Mouse (Mus musculus): Measurements from ENCODE around the gene Lgals3.
A peak's percentile ranks its signal among the peaks of the same experiment; 100 is the strongest.
"Not testable (repeated sequence)": the region's sequence is repeated elsewhere in the genome, so short reads cannot be mapped to it uniquely, and the experiment has no call there.

Gene Lgals3

GRCm38 (mm10) chr14:47367461-47367860 lies at the start of gene Lgals3:
Gene Lgals3 (plus strand): TSS chr14:47367751.
- no peak for DNase-seq (ENCODE audit: extremely low read depth, insufficient read length, low spot score)

GRCm38 (mm10) chr14:47319362-47319761 lies 48.2 kb upstream of the Lgals3 start:
- no peak for DNase-seq (ENCODE audit: extremely low read depth, insufficient read length, low spot score)

GRCm38 (mm10) chr14:47321581-47321980 lies 46.0 kb upstream of the Lgals3 start:
- not testable (repeated sequence) for DNase-seq (ENCODE audit: extremely low read depth, insufficient read length, low spot score)

- DNase-seq (ENCODE audit: extremely low read depth, insufficient read length, low spot score) = no peak
Observed at GRCm38 (mm10) chr14:47325965-47326761, 41.4 kb upstream of the Lgals3 start.

GRCm38 (mm10) chr14:47327347-47327746 lies 40.2 kb upstream of the Lgals3 start:
- peak; percentile 41 for DNase-seq (ENCODE audit: extremely low read depth, insufficient read length, low spot score)

- DNase-seq (ENCODE audit: extremely low read depth, insufficient read length, low spot score) = no peak
Observed at GRCm38 (mm10) chr14:47331920-47332319, 35.6 kb upstream of the Lgals3 start.

- no peak for DNase-seq (ENCODE audit: extremely low read depth, insufficient read length, low spot score)
Observed at GRCm38 (mm10) chr14:47334819-47335218, 32.7 kb upstream of the Lgals3 start.

GRCm38 (mm10) chr14:47335300-47335699 lies 32.3 kb upstream of the Lgals3 start:
- DNase-seq (ENCODE audit: extremely low read depth, insufficient read length, low spot score) = no peak

GRCm38 (mm10) chr14:47340231-47340925 lies 27.2 kb upstream of the Lgals3 start:
- DNase-seq (ENCODE audit: extremely low read depth, insufficient read length, low spot score) = no peak

GRCm38 (mm10) chr14:47341811-47342291 lies 25.7 kb upstream of the Lgals3 start:
- no peak for DNase-seq (ENCODE audit: extremely low read depth, insufficient read length, low spot score)

GRCm38 (mm10) chr14:47346715-47347114 lies 20.8 kb upstream of the Lgals3 start:
- no peak for DNase-seq (ENCODE audit: extremely low read depth, insufficient read length, low spot score)

- peak; percentile 59 for DNase-seq (ENCODE audit: extremely low read depth, insufficient read length, low spot score)
Observed at GRCm38 (mm10) chr14:47350974-47351373, 16.6 kb upstream of the Lgals3 start.

GRCm38 (mm10) chr14:47352272-47352671 lies 15.3 kb upstream of the Lgals3 start:
- DNase-seq (ENCODE audit: extremely low read depth, insufficient read length, low spot score) = no peak

GRCm38 (mm10) chr14:47353240-47353639 lies 14.3 kb upstream of the Lgals3 start:
- no peak for DNase-seq (ENCODE audit: extremely low read depth, insufficient read length, low spot score)

GRCm38 (mm10) chr14:47354111-47354577 lies 13.4 kb upstream of the Lgals3 start:
- peak; percentile 82 for DNase-seq (ENCODE audit: extremely low read depth, insufficient read length, low spot score)

GRCm38 (mm10) chr14:47354948-47355347 lies 12.6 kb upstream of the Lgals3 start:
- DNase-seq (ENCODE audit: extremely low read depth, insufficient read length, low spot score) = no peak

GRCm38 (mm10) chr14:47356622-47357021 lies 10.9 kb upstream of the Lgals3 start:
- no peak for DNase-seq (ENCODE audit: extremely low read depth, insufficient read length, low spot score)

- DNase-seq (ENCODE audit: extremely low read depth, insufficient read length, low spot score) = no peak
Observed at GRCm38 (mm10) chr14:47359610-47360009, 7.9 kb upstream of the Lgals3 start.

GRCm38 (mm10) chr14:47361418-47361817 lies 6.1 kb upstream of the Lgals3 start:
- DNase-seq (ENCODE audit: extremely low read depth, insufficient read length, low spot score) = no peak

GRCm38 (mm10) chr14:47361899-47362298 lies 5.7 kb upstream of the Lgals3 start:
- DNase-seq (ENCODE audit: extremely low read depth, insufficient read length, low spot score) = no peak

- DNase-seq (ENCODE audit: extremely low read depth, insufficient read length, low spot score) = no peak
Observed at GRCm38 (mm10) chr14:47364742-47365449, 2.7 kb upstream of the Lgals3 start.

Measured in 3134 (cell line).